Mouse (Mus musculus) embryonic facial prominence, embryonic 10.5 days (tissue): Measurements from ENCODE around the gene Alpi. TPM values are rescaled to one million over a fixed set of nuclear protein-coding genes. Genes with fewer than 3 reads are reported as not detected.

ENCODE experiments used
- DNase-seq: peaks from one replicate; pipeline ENCODE4 v3.0.0-alpha.2; 2017; ENCODE audit warnings: low spot score
- H3K27ac ChIP-seq: fragments of 300-500 bp; sonication (generic); replicated peaks from 2 replicates; pipeline ENCODE4 v1.5.1; 2016; ENCODE audit warnings: mild to moderate bottlenecking
- H3K27me3 ChIP-seq: fragments of 300-500 bp; sonication (generic); replicated peaks from 2 replicates; pipeline ENCODE4 v1.6.1; 2016; ENCODE audit warnings: low read depth, mild to moderate bottlenecking; ENCODE audit not compliant: poor library complexity, severe bottlenecking
- H3K36me3 ChIP-seq: fragments of 300-500 bp; sonication (generic); replicated peaks from 2 replicates; pipeline ENCODE4 v1.6.1; 2016; ENCODE audit warnings: mild to moderate bottlenecking, moderate library complexity
- H3K4me1 ChIP-seq: fragments of 300-500 bp; sonication (generic); 2 replicates; pipeline ENCODE4 v1.6.1; 2016
- H3K4me3 ChIP-seq: fragments of 300-500 bp; sonication (generic); 2 replicates; pipeline ENCODE4 v1.5.1; 2016; ENCODE audit warnings: mild to moderate bottlenecking, moderate library complexity
- H3K9me3 ChIP-seq: fragments of 300-500 bp; sonication (generic); 2 replicates; pipeline ENCODE4 v1.6.1; 2016; ENCODE audit warnings: mild to moderate bottlenecking
- WGBS: fragments of 180-500 bp; shearing (Covaris S2); methylation state at CpG from one replicate; pipeline ENCODE4 v1.1.7; 2016; 5-methylcytosine and 5-hydroxymethylcytosine counted together
- polyA plus RNA-seq: library from polyadenylated mRNA; unstranded; fragments of >200 nt; fragmentation: Nextera tagmentation; extraction: Ambion mirVana; gene quantifications from 2 replicates; pipeline ENCODE4 v1.2.1, GENCODE M21; 2016

Gene Alpi
- polyA plus RNA-seq, 1 experiment from 2014 or later = not detected

- Histone ChIP-seq H3K27me3 (peaks cover 18% of the 10 kb centered on the region), H3K27ac (no peak overlapping the region), H3K4me3 (no peak overlapping the region), H3K4me1 (no peaks in the 10 kb centered on the region), H3K36me3 (no peaks in the 10 kb centered on the region), H3K9me3 (no peaks in the 10 kb centered on the region)
- DNase-seq = no peak
- WGBS = 84% methylated on average over 1 of the region's 1 CpGs
Measured at GRCm38 (mm10) chr1:87103936-87104335, 2.5 kb upstream of the Alpi start.

DNA sequence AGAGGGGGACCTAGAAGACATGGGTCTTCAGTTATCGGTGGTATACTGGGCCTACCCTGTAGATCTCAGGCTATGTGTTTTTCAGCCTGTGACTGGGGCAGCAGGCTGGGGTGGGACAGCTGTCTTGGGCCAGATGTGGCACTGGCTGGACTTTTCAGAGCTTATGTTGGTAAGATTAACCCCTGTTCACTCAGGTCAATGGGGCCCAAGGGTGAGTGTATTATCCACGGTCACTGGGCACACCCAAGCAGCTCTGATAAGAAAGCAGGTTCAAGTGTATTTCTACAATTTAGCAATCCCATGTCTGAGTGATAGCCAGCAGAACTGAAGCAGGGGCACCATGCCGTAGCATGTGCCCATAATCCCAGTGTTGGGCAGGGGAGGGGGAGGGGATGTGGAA is 708 bp upstream of the Alpi start:
- 83% methylated on average over 3 of the region's 3 CpGs for WGBS
- H3K27me3 ChIP-seq = peaks cover 36% of the 10 kb centered on the region
- no peaks in the 10 kb centered on the region for H3K36me3 ChIP-seq
- H3K9me3 ChIP-seq = no peaks in the 10 kb centered on the region
- H3K4me1 ChIP-seq = peaks cover 6% of the 10 kb centered on the region; the same call in 1 of the 2 replicates
- no peak overlapping the region for H3K27ac ChIP-seq
- no peak for DNase-seq
- no peak overlapping the region for H3K4me3 ChIP-seq

GRCm38 (mm10) chr1:87098358-87098975 is 2.9 kb downstream of the Alpi start:
- Histone ChIP-seq H3K27me3 (peaks cover 40% of the 10 kb centered on the region), H3K36me3 (no peaks in the 10 kb centered on the region), H3K4me3 (peak overlapping the region; percentile 40), H3K27ac (0 out of 2 replicates have a peak overlapping the region, but pooled peaks have one; percentile 30), H3K4me1 (peaks cover 14% of the 10 kb centered on the region), H3K9me3 (no peaks in the 10 kb centered on the region)
- peak; percentile 84 for DNase-seq
- 11% methylated on average over 30 of the region's 30 CpGs for WGBS

- Histone ChIP-seq H3K9me3 (no peaks in the 10 kb centered on the region), H3K27me3 (peaks cover 35% of the 10 kb centered on the region), H3K4me3 (no peak overlapping the region), H3K4me1 (peaks cover 14% of the 10 kb centered on the region), H3K27ac (no peak overlapping the region), H3K36me3 (no peaks in the 10 kb centered on the region)
- no peak for DNase-seq
- 83% methylated on average over 8 of the region's 8 CpGs for WGBS
Measured at GRCm38 (mm10) chr1:87095642-87096041, 5.8 kb downstream of the Alpi start.

DNA sequence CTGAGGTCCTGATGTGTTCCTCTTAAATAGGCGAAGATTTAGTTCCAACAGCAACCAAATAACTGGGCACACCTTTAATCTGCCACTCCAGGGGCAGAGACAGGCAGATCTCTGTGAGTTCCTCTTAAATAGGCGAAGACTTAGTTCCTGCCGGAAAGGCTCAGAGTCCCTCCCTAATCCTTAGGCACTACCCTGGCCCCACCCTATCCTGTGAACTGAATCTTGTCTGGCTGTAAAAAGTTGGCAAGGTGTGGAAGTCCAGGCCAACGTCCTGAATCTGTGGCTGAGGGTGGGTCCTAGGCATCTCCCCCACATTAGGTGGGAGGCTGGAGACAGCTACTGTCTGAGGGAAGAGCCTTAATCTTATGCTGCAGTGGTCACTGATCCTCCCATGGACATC is 11.6 kb downstream of the Alpi start, which contains the start of gene Alppl2:
TSS of gene Alppl2 (minus strand) at position 101 of the 400 bp plus-strand sequence.
- WGBS = 85% methylated on average over 4 of the region's 4 CpGs
- Histone ChIP-seq H3K27ac (no peak within 1 kb of the TSS), H3K9me3 (no peaks in the 10 kb centered on the region; the same call in 1 of the 2 replicates), H3K4me1 (no peaks in the 10 kb centered on the region), H3K4me3 (no peak within 1 kb of the TSS), H3K27me3 (no peaks in the 10 kb centered on the region), H3K36me3 (no peaks in the 10 kb centered on the region)
- no peak for DNase-seq

GRCm38 (mm10) chr1:87089251-87089650 is 12.2 kb downstream of the Alpi start:
- no peak overlapping the region for H3K27ac ChIP-seq
- 91% methylated on average over 11 of the region's 11 CpGs for WGBS
- no peak overlapping the region for H3K4me3 ChIP-seq
- no peaks in the 10 kb centered on the region; the same call in 1 of the 2 replicates for H3K9me3 ChIP-seq
- no peaks in the 10 kb centered on the region for H3K27me3 ChIP-seq
- H3K36me3 ChIP-seq = no peaks in the 10 kb centered on the region
- H3K4me1 ChIP-seq = no peaks in the 10 kb centered on the region
- DNase-seq = no peak

- WGBS = 75% methylated on average over 17 of the region's 17 CpGs
- Histone ChIP-seq H3K27me3 (no peaks in the 10 kb centered on the region), H3K9me3 (no peaks in the 10 kb centered on the region; the same call in 1 of the 2 replicates), H3K4me3 (no peak overlapping the region), H3K36me3 (no peaks in the 10 kb centered on the region), H3K4me1 (no peaks in the 10 kb centered on the region), H3K27ac (no peak overlapping the region)
- peak; percentile 19 for DNase-seq
Measured at GRCm38 (mm10) chr1:87086964-87087363, 14.4 kb downstream of the Alpi start.

- Histone ChIP-seq H3K36me3 (no peaks in the 10 kb centered on the region), H3K27me3 (no peaks in the 10 kb centered on the region), H3K4me3 (no peak overlapping the region), H3K9me3 (no peaks in the 10 kb centered on the region; the same call in 1 of the 2 replicates), H3K27ac (no peak overlapping the region), H3K4me1 (no peaks in the 10 kb centered on the region)
- 70% methylated on average over 4 of the region's 4 CpGs for WGBS
- no peak for DNase-seq
Measured at GRCm38 (mm10) chr1:87086196-87086595, 15.2 kb downstream of the Alpi start.

GRCm38 (mm10) chr1:87073776-87074175 is 27.6 kb downstream of the Alpi start:
- Histone ChIP-seq H3K4me3 (no peak overlapping the region), H3K27ac (no peak overlapping the region), H3K27me3 (no peaks in the 10 kb centered on the region), H3K4me1 (peaks cover 9% of the 10 kb centered on the region; the same call in 1 of the 2 replicates), H3K36me3 (no peaks in the 10 kb centered on the region), H3K9me3 (no peaks in the 10 kb centered on the region)
- WGBS = 83% methylated on average over 8 of the region's 8 CpGs
- DNase-seq = no peak

DNA sequence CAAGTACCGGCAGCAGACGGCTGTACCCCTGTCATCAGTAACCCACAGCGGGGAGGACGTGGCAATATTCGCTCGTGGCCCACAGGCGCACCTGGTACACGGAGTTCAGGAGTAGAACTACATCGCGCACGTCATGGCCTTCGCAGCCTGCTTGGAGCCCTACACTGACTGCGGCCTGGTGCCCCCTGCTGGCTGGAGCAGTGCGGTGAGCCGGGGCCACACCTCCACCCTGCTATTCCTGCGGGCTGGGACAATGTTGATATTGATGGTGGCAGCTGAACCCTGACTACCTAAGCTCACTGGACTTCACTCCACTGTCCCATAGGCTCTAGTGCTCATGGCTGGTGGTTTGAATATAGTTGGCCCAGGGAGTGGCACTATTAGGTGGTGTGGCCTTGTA is 30.7 kb downstream of the Alpi start:
- Histone ChIP-seq H3K4me3 (no peak overlapping the region), H3K36me3 (no peaks in the 10 kb centered on the region), H3K4me1 (peaks cover 15% of the 10 kb centered on the region; the same call in 1 of the 2 replicates), H3K27me3 (no peaks in the 10 kb centered on the region), H3K9me3 (no peaks in the 10 kb centered on the region), H3K27ac (no peak overlapping the region)
- DNase-seq = peak; percentile 38
- 49% methylated on average over 16 of the region's 16 CpGs for WGBS

GRCm38 (mm10) chr1:87060913-87061312 is 40.5 kb downstream of the Alpi start:
- Histone ChIP-seq H3K9me3 (0 out of 2 replicates have a peak, but pooled peaks cover 4% of the 10 kb centered on the region), H3K4me1 (peaks cover 15% of the 10 kb centered on the region), H3K4me3 (no peak overlapping the region), H3K27me3 (no peaks in the 10 kb centered on the region), H3K36me3 (no peaks in the 10 kb centered on the region), H3K27ac (no peak overlapping the region)
- DNase-seq = no peak

DNA sequence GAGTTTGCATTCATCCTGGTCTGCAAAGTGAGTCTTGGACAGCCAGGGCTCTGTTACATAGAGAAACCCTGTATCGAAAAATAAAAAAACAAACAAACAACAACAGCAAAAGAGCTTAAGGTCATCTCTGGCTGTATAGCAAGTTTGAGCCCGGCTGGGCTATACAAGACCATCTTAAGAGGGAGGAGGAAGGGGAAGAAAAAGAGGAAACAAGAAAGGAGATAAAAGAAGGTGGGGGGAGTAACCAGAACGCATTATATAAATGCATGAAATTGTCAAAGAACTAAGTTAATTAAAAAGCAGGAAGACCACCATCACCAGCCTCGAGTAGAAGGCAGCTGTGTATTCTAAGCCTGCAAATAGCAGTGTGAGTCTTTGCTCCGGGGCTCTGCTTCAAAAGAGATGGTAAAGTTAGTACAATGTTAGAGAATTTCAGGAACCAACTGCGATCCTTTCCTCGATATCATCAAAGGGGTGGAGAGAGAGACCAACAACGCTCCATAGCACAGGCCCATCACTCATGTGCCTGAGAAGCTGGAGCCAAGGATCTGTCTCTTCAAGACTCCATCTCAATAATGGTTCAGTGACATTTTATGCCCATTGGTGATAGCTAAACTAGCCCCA is 42.3 kb downstream of the Alpi start:
- no peak overlapping the region for H3K4me3 ChIP-seq
- H3K27ac ChIP-seq = no peak overlapping the region
- H3K27me3 ChIP-seq = no peaks in the 10 kb centered on the region
- H3K36me3 ChIP-seq = no peaks in the 10 kb centered on the region
- DNase-seq = no peak
- H3K4me1 ChIP-seq = peaks cover 10% of the 10 kb centered on the region
- 84% methylated on average over 8 of the region's 8 CpGs for WGBS
- 0 out of 2 replicates have a peak, but pooled peaks cover 4% of the 10 kb centered on the region for H3K9me3 ChIP-seq

- Histone ChIP-seq H3K27ac (no peak overlapping the region), H3K4me3 (no peak overlapping the region), H3K9me3 (0 out of 2 replicates have a peak, but pooled peaks cover under 1% of the 10 kb centered on the region), H3K27me3 (no peaks in the 10 kb centered on the region), H3K36me3 (no peaks in the 10 kb centered on the region; the same call in 1 of the 2 replicates), H3K4me1 (peaks cover 2% of the 10 kb centered on the region; the same call in 1 of the 2 replicates)
- DNase-seq = no peak
- 79% methylated on average over 4 of the region's 4 CpGs for WGBS
Measured at GRCm38 (mm10) chr1:87057075-87057474, 44.3 kb downstream of the Alpi start.
